Mouse (Mus musculus) embryonic facial prominence, embryonic 13.5 days (tissue): ENCODE measurements at regions not wholly inside any gene's neighbourhood (a gene's known extent, or its start where the extent isn't known, plus 50 kb on each side); places are given as distances from the start of the nearest gene placed in this dataset.

Experiments used
- ATAC-seq: fragments of 200-750 bp; cut with Nextera tagmentation; 2 replicates; pipeline ENCODE4 v1.8.0; 2017; ENCODE audit warnings: low read depth; ENCODE audit not compliant: insufficient number of reproducible peaks, insufficient read depth, low FRiP score, low TSS enrichment
- H3K27ac ChIP-seq: fragments of 300-500 bp; sonication (generic); 2 replicates; pipeline ENCODE4 v1.5.1; 2015; ENCODE audit warnings: moderate library complexity, mild to moderate bottlenecking, inconsistent platforms
- H3K27me3 ChIP-seq: fragments of 300-500 bp; sonication (generic); 2 replicates; pipeline ENCODE4 v1.6.1; 2015; ENCODE audit warnings: mild to moderate bottlenecking, inconsistent platforms
- H3K36me3 ChIP-seq: fragments of 300-500 bp; sonication (generic); 2 replicates; pipeline ENCODE4 v1.6.1; 2015; ENCODE audit warnings: mild to moderate bottlenecking, inconsistent platforms
- H3K4me1 ChIP-seq: fragments of 300-500 bp; sonication (generic); 2 replicates; pipeline ENCODE4 v1.6.1; 2015; ENCODE audit warnings: inconsistent platforms
- H3K4me2 ChIP-seq: fragments of 300-500 bp; sonication (generic); 2 replicates; pipeline ENCODE4 v1.6.1; 2015; ENCODE audit warnings: moderate library complexity, mild to moderate bottlenecking, inconsistent platforms
- H3K4me3 ChIP-seq: fragments of 300-500 bp; sonication (generic); 2 replicates; pipeline ENCODE4 v1.5.1; 2015; ENCODE audit warnings: mild to moderate bottlenecking, inconsistent platforms
- H3K9ac ChIP-seq: fragments of 300-500 bp; sonication (generic); 2 replicates; pipeline ENCODE4 v1.6.1; 2015; ENCODE audit warnings: mild to moderate bottlenecking, inconsistent platforms
- H3K9me3 ChIP-seq: fragments of 300-500 bp; sonication (generic); 2 replicates; pipeline ENCODE4 v1.6.1; 2016; ENCODE audit warnings: inconsistent platforms
- WGBS: fragments of 180-500 bp; shearing (Covaris S2); methylation state at CpG from one replicate; pipeline ENCODE4 v1.1.7; 2015; ENCODE audit warnings: mixed read lengths; 5-methylcytosine and 5-hydroxymethylcytosine counted together

DNA sequence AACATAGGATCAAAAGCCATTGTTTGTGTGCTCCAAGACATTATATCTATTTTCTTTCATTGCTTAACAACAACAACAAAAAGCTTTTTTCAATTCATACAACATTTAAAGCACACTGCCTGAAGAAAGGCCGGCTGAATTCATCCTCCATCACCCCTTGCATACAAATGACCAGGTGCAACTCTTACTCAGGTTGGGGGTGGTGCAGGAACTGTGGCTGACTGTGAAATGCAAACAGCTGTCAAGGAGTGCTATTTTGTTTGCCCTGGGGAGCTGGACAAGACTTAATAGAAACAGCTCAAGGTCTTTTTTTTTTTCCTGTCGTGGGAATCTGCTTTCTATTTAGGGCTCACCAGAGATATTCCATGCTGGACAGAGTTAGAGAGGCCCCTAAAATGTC lies 406.6 kb upstream of the Cldn34d start:
- no peak overlapping the region for H3K9ac ChIP-seq
- no peaks in the 10 kb centered on the region for H3K36me3 ChIP-seq
- 12% methylated on average over 2 of the region's 2 CpGs for WGBS
- H3K27ac ChIP-seq, result no peak overlapping the region
- H3K4me2 ChIP-seq, result no peak overlapping the region
- H3K4me3 ChIP-seq, result no peak overlapping the region
- ATAC-seq, result no peak
- no peaks in the 10 kb centered on the region for H3K9me3 ChIP-seq
- no peaks in the 10 kb centered on the region for H3K4me1 ChIP-seq
- H3K27me3 ChIP-seq, result no peaks in the 10 kb centered on the region

DNA sequence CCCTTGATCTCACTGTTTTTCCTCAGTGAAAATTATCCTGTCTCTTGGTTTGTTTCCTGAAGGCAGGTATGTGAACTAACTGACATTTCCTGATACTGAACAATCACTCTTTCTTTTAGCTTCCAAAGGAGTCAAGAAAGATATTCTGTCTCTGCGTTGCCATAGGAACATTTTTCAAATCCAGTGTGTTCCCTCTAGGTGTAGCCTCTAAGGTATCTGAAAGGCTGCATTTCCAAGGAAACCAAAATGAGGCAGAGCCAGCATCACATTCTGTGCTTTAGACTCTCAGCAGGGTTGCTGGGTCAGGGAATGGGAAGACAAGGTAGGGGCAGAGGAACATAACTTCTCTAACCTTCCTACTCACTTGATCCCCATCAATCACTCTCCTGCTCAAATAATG lies 411.2 kb upstream of the Cldn34d start:
- no peak overlapping the region for H3K4me3 ChIP-seq

DNA sequence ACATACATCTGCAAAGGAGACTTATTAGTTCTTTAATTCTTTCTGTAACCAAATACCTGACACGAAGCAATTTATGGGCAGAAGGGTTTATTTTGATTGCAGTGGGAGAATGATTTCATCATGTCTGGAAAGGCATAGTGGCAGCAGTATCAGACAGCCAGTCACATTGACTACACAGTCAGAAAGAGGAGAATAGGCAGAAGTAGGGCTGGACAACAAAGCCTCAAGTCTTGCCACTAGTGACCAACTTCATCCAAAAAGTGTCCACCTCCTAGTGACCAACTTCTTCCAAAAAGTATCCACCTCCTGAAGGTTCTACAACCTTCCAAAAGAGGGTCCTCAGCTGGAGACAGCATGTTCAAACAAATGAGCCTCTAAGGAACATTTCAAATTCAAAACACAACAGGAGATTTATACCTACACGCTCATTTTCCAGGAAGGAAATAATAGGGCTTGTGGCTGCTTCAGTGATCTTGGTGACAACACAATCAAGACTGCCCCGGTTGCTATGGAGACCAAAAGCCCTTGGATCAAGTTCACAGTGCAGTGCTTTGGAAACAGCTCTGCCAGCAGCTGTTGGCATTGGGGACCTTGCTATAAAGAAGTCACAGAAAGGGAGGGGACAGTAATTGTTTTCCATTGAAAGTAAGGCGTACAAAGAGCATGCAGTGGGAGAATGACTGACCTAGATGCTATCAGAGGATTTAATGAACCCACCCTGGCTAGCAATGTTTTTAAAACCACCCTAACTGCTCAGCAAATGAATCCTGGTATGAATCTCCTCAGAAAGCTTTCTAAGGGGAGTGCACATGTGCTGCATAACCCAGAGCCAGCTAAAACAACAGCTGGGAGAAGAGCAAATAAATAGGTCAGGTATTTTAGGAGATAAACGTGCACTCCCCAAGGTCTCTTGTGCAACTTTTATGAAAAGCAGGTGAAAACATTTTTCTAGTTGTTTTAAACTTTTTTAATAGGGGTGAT lies 448.0 kb upstream of the Cldn34d start:
- no peaks in the 10 kb centered on the region for H3K36me3 ChIP-seq
- H3K4me2 ChIP-seq, result no peak overlapping the region
- H3K9ac ChIP-seq, result no peak overlapping the region
- H3K27ac ChIP-seq, result no peak overlapping the region
- no peaks in the 10 kb centered on the region for H3K4me1 ChIP-seq
- no peaks in the 10 kb centered on the region for H3K9me3 ChIP-seq
- no peaks in the 10 kb centered on the region for H3K27me3 ChIP-seq
- WGBS, result 37% methylated on average over 5 of the region's 5 CpGs
- H3K4me3 ChIP-seq, result no peak overlapping the region
- 0 out of 2 replicates have a peak, but pooled peaks have one; percentile 52 for ATAC-seq

More for the DNA sequence above, 411.2 kb upstream of the Cldn34d start:
- Histone ChIP-seq H3K4me1 (no peaks in the 10 kb centered on the region), H3K36me3 (no peaks in the 10 kb centered on the region), H3K27ac (no peak overlapping the region), H3K4me2 (no peak overlapping the region), H3K9me3 (no peaks in the 10 kb centered on the region), H3K27me3 (no peaks in the 10 kb centered on the region), H3K9ac (no peak overlapping the region)
- WGBS, result 68% methylated on average over 1 of the region's 1 CpGs
- no peak for ATAC-seq

DNA sequence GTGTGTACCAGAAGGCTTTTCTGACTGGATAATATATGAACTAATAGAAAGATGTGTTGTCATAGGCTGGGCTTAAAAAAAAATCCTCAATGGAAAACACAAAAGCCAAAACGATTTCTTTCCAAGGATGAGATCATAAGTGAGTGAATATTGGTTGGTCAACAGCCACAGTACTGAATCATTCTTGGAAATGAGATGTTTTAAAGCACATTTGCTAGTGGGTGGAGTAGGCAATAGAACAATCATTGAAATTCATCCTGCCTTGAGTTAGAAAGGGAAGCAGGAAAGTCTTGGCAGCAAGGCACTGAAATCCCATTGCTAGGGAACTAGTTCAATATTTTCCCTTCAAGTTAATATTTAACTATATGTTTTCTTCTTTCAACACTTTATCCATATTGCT lies 449.3 kb upstream of the Cldn34d start:
- H3K4me3 ChIP-seq, result no peak overlapping the region
- 63% methylated on average over 1 of the region's 1 CpGs for WGBS
- H3K9me3 ChIP-seq, result no peaks in the 10 kb centered on the region
- no peaks in the 10 kb centered on the region for H3K4me1 ChIP-seq
- no peak overlapping the region for H3K27ac ChIP-seq
- H3K4me2 ChIP-seq, result no peak overlapping the region
- ATAC-seq, result no peak
- H3K36me3 ChIP-seq, result no peaks in the 10 kb centered on the region
- no peak overlapping the region for H3K9ac ChIP-seq
- no peaks in the 10 kb centered on the region for H3K27me3 ChIP-seq

DNA sequence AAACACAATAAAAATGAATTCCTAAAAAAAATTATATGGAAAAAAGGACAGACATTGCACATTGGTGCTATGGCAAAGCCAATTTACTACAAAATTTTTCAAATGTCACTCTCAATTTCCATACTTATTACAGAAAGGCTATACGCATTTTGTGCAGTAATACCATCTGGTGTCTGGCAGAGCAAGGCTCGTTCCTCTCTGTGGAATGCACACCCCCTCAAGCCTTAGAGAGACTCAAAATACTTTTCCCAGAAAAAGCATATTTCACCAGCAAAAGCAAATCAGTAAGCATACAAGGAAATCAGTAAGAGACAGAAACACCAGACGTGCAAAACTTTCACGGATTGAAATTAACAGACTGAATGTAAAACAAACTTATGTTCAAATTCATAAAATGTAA lies 431.0 kb upstream of the Tbl1x start:
- Histone ChIP-seq H3K9ac (no peak overlapping the region), H3K4me2 (no peak overlapping the region), H3K4me1 (no peaks in the 10 kb centered on the region), H3K27me3 (no peaks in the 10 kb centered on the region), H3K4me3 (no peak overlapping the region), H3K27ac (no peak overlapping the region), H3K9me3 (no peaks in the 10 kb centered on the region), H3K36me3 (no peaks in the 10 kb centered on the region)
- 61% methylated on average over 4 of the region's 4 CpGs for WGBS
- no peak for ATAC-seq

DNA sequence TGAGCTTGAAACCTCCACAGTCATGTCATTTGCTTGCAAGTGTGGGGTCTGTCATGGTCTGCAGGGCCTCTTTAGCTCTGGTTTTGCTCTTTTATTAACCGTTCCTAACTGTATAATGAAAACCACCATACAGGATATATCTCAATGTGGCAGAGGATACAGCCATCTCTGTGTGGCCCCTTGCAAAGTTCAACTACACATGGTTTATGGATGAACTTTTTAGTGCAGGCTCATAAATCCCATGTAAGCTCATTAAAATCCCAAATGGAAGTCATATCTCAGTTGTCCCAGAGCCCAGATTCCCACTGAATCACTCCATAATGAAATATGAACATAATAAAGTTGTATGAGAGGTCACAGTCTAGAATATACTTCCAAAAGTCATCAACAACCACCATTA lies 428.1 kb upstream of the Tbl1x start:
- WGBS, result 73% methylated on average over 1 of the region's 1 CpGs
- H3K4me2 ChIP-seq, result no peak overlapping the region
- H3K36me3 ChIP-seq, result no peaks in the 10 kb centered on the region
- ATAC-seq, result no peak
- H3K4me3 ChIP-seq, result no peak overlapping the region
- no peaks in the 10 kb centered on the region for H3K9me3 ChIP-seq
- no peak overlapping the region for H3K27ac ChIP-seq
- H3K9ac ChIP-seq, result no peak overlapping the region
- no peaks in the 10 kb centered on the region for H3K4me1 ChIP-seq
- no peaks in the 10 kb centered on the region for H3K27me3 ChIP-seq

DNA sequence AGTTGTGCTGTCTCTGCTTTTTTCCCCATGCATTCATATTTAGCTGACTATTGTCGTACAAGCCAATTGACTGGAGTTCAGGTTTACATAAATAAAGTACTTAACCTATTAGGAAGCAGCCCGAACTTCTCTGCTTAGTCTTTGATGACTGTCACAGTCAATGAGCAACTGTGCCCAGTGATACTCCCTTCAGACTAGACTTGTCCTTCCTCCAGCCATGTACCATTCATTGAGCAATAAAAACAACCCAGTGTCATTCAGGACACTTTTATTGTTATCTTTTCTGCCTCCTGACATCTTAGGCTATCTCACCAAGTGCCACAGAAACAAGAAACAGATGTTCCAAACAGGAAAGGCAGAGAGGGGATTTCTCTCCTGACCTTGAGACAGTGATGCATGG lies 389.1 kb upstream of the Tbl1x start:
- no peak for ATAC-seq
- no peak overlapping the region for H3K4me3 ChIP-seq

More for the DNA sequence above, 389.1 kb upstream of the Tbl1x start:
- Histone ChIP-seq H3K36me3 (no peaks in the 10 kb centered on the region), H3K4me2 (no peak overlapping the region), H3K27ac (no peak overlapping the region), H3K4me1 (no peaks in the 10 kb centered on the region), H3K9me3 (no peaks in the 10 kb centered on the region), H3K27me3 (no peaks in the 10 kb centered on the region), H3K9ac (no peak overlapping the region)
- 49% methylated on average over 2 of the region's 2 CpGs for WGBS
